8 mouse cellular contexts compared by ENCODE assay signal in the genomic region with DNA sequence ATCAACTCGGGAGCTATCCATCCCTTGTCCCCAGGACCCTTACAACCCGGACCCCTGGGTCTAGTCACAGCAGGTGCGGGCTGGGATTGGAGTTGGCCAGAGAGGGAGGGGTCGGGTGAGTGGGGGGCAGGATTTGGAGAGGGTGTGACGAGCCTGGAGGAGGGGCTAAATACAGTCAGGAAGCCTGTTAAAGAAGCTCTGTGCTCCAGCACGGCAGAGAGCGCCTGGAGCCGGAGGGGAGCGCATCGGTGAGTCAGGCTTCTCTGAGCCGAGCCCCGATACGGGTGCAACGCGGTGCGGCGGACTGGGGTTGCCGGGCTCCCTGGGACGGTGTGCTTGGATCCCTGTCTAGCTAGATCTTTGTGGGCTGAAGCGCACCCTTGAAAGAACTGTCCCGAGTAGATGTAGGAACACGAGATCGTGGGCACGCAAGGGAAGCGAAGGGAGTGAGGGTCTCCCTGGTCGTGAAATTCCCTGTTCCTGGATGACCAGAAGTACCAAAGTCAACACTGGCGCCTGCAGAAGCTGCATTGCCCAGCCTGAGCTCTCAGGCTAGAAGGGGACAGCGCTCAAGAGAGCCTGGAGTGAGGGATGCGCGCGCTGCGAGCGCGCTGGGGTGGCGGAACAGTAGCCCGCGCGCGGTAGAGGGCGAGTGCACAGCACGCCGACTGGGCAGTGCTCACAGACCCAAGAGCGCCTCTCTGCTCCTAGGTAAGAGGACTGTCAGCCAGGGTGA. TPM values are rescaled to one million over a fixed set of nuclear protein-coding genes. Genes with fewer than 3 reads are reported as not detected.
DNase-seq lines count a peak whose midpoint lies in the region; ATAC-seq and TF ChIP-seq lines count a peak whose summit lies in the region.

A gene (plus strand): TSS at position 207 of the 736 bp plus-strand sequence.

- H3K9ac ChIP-seq in forebrain, embryonic 14.5 days (ENCODE audit: low read length), result peak within 1 kb of the TSS; percentile 43
- peak within 1 kb of the TSS; percentile 50 for H3K9ac ChIP-seq in hindbrain, embryonic 12.5 days
- peak within 1 kb of the TSS; percentile 66 for H3K9ac ChIP-seq in liver, adult 2 months (ENCODE audit: low read depth, low read length)
- peak within 1 kb of the TSS; percentile 47 for H3K9ac ChIP-seq in stomach, postnatal 0 days (ENCODE audit: low read length)

- H3K4me3 ChIP-seq in testis, adult 2 months (ENCODE audit: control insufficient read depth, low read depth, low read length), result peak within 1 kb of the TSS; percentile 20
- H3K4me3 ChIP-seq in forebrain, embryonic 14.5 days (ENCODE audit: low read depth, low read length), result peak within 1 kb of the TSS; percentile 30
- peak within 1 kb of the TSS; percentile 38 for H3K4me3 ChIP-seq in hindbrain, embryonic 12.5 days
- H3K4me3 ChIP-seq in liver, adult 2 months (ENCODE audit: insufficient read depth, low read depth, low read length), result peak within 1 kb of the TSS; percentile 63
- H3K4me3 ChIP-seq in stomach, postnatal 0 days (ENCODE audit: low read depth, low read length), result peak within 1 kb of the TSS; percentile 40

- under 1% methylated on average over 43 of the region's 43 CpGs for WGBS in forebrain, embryonic 14.5 days
- WGBS in hindbrain, embryonic 12.5 days, result under 1% methylated on average over 43 of the region's 43 CpGs
- WGBS in liver, adult 2 months, result 3% methylated on average over 43 of the region's 43 CpGs
- 2% methylated on average over 43 of the region's 43 CpGs for WGBS in stomach, postnatal 0 days

- no peaks in the 10 kb centered on the region for H3K36me3 ChIP-seq in testis, adult 2 months (ENCODE audit: control insufficient read depth, insufficient read depth, low read length)
- no peaks in the 10 kb centered on the region for H3K36me3 ChIP-seq in forebrain, embryonic 14.5 days (ENCODE audit: control insufficient read depth, insufficient read depth, low read length)
- H3K36me3 ChIP-seq in hindbrain, embryonic 12.5 days, result no peaks in the 10 kb centered on the region
- no peaks in the 10 kb centered on the region for H3K36me3 ChIP-seq in liver, adult 2 months (ENCODE audit: control insufficient read depth, insufficient read depth, low read length)
- H3K36me3 ChIP-seq in stomach, postnatal 0 days (ENCODE audit: control insufficient read depth, insufficient read depth, low read length), result no peaks in the 10 kb centered on the region

- no peak for TF ChIP-seq POLR2A in testis, adult 2 months (IDR thresholded peaks at IDR 0.05; ENCODE audit: control insufficient read depth, low read depth, low read length)
- TF ChIP-seq POLR2A in liver, adult 2 months (IDR thresholded peaks at IDR 0.05; ENCODE audit: extremely low read depth, insufficient read depth, low read length), result peak; percentile 62

- H3K4me1 ChIP-seq in testis, adult 2 months (ENCODE audit: control insufficient read depth, insufficient read depth, low read length), result peaks cover 8% of the 10 kb centered on the region
- 0 out of 2 replicates have a peak, but pooled peaks cover 3% of the 10 kb centered on the region for H3K4me1 ChIP-seq in forebrain, embryonic 14.5 days (ENCODE audit: control insufficient read depth, insufficient read depth, low read length)
- H3K4me1 ChIP-seq in hindbrain, embryonic 12.5 days, result peaks cover 10% of the 10 kb centered on the region
- H3K4me1 ChIP-seq in liver, adult 2 months (ENCODE audit: control insufficient read depth, insufficient read depth, low read length), result no peaks in the 10 kb centered on the region
- 0 out of 2 replicates have a peak, but pooled peaks cover 2% of the 10 kb centered on the region for H3K4me1 ChIP-seq in stomach, postnatal 0 days (replicated peaks; ENCODE audit: control insufficient read depth, insufficient read depth)

- DNase-seq in testis, postnatal 14 days (ENCODE audit: low spot score), result no peak
- DNase-seq in forebrain, embryonic 14.5 days (ENCODE audit: low spot score), result peak; percentile 20
- DNase-seq in liver, adult 2 months (ENCODE audit: extremely low read depth, low read depth, low spot score), result no peak
- DNase-seq in stomach, postnatal 0 days (ENCODE audit: low spot score), result peak; percentile 23
- DNase-seq in urinary bladder, postnatal 25 days (ENCODE audit: low spot score), result no peak

- TF ChIP-seq EP300 in stomach, postnatal 0 days (optimal IDR thresholded peaks at IDR 0.05), result no peak

- H3K27me3 ChIP-seq in testis, adult 2 months (ENCODE audit: control insufficient read depth, insufficient read depth, low read length), result no peaks in the 10 kb centered on the region
- H3K27me3 ChIP-seq in forebrain, embryonic 14.5 days (replicated peaks; ENCODE audit: control insufficient read depth, insufficient read depth, low read length), result peaks cover 30% of the 10 kb centered on the region
- H3K27me3 ChIP-seq in hindbrain, embryonic 12.5 days, result peaks cover 42% of the 10 kb centered on the region
- H3K27me3 ChIP-seq in liver, adult 2 months (ENCODE audit: control insufficient read depth, insufficient read depth, low read length), result peaks cover 8% of the 10 kb centered on the region; the same call in 1 of the 2 replicates
- H3K27me3 ChIP-seq in stomach, postnatal 0 days (ENCODE audit: control insufficient read depth, insufficient read depth, low read length), result peaks cover 2% of the 10 kb centered on the region; the same call in 1 of the 2 replicates

- H3K79me2 ChIP-seq in liver, adult 2 months (ENCODE audit: control insufficient read depth, insufficient read depth, low read length), result no peaks in the 10 kb centered on the region; the same call in 1 of the 2 replicates

- peak within 1 kb of the TSS; percentile 63 for H3K4me2 ChIP-seq in forebrain, embryonic 14.5 days (ENCODE audit: low read length)
- peak within 1 kb of the TSS; percentile 64 for H3K4me2 ChIP-seq in hindbrain, embryonic 12.5 days (replicated peaks)
- peak within 1 kb of the TSS; percentile 58 for H3K4me2 ChIP-seq in stomach, postnatal 0 days (replicated peaks; ENCODE audit: low read depth)

- H3K9me3 ChIP-seq in forebrain, embryonic 14.5 days (replicated peaks; ENCODE audit: control insufficient read depth, low read length), result no peaks in the 10 kb centered on the region
- H3K9me3 ChIP-seq in hindbrain, embryonic 12.5 days (replicated peaks), result no peaks in the 10 kb centered on the region
- H3K9me3 ChIP-seq in stomach, postnatal 0 days (ENCODE audit: control insufficient read depth, low read length), result no peaks in the 10 kb centered on the region

- no peak within 1 kb of the TSS for H3K27ac ChIP-seq in testis, adult 2 months (ENCODE audit: control insufficient read depth, insufficient read depth, low read depth, low read length)
- no peak within 1 kb of the TSS for H3K27ac ChIP-seq in forebrain, embryonic 14.5 days (ENCODE audit: low read depth, low read length)
- H3K27ac ChIP-seq in hindbrain, embryonic 12.5 days, result no peak within 1 kb of the TSS
- peak within 1 kb of the TSS; percentile 17 for H3K27ac ChIP-seq in liver, adult 2 months (replicated peaks; ENCODE audit: insufficient read depth, low read depth, low read length)
- no peak within 1 kb of the TSS for H3K27ac ChIP-seq in stomach, postnatal 0 days (replicated peaks)

- ATAC-seq in forebrain, embryonic 14.5 days, result peak; percentile 44; the same call in 1 of the 2 replicates
- ATAC-seq in hindbrain, embryonic 12.5 days (ENCODE audit: low FRiP score), result peak; percentile 72
- ATAC-seq in stomach, postnatal 0 days (ENCODE audit: low FRiP score, low TSS enrichment), result peak; percentile 42; the same call in 1 of the 2 replicates
- ATAC-seq in megakaryocyte progenitor cell, adult 5-6 weeks (replicated peaks; ENCODE audit: poor library complexity), result no peak

- no peak for TF ChIP-seq CTCF in testis, adult 2 months (IDR thresholded peaks at IDR 0.05; ENCODE audit: control insufficient read depth, insufficient read depth, insufficient replicate concordance, low read depth, low read length)
- no peak for TF ChIP-seq CTCF in liver, adult 2 months (IDR thresholded peaks at IDR 0.05; ENCODE audit: low read depth, low read length)
- TF ChIP-seq CTCF in stomach, postnatal 0 days (IDR thresholded peaks at IDR 0.05; ENCODE audit: low read depth), result peak; percentile 3; the same call in 1 of the 2 replicates

RNA-seq across cellular contexts. Expression of the gene that starts here (rescaled TPM):
- 0.38 and 1.7 TPM in 2 replicates for polyA plus RNA-seq in testis, adult 2 months (2012; rRNA removed)
- 1.5 and 1.9 TPM in 2 replicates for polyA plus RNA-seq in forebrain, embryonic 14.5 days (2014; fragmentation: Nextera tagmentation; extraction: Ambion mirVana)
- 1.6 and 2.5 TPM in 2 replicates for polyA plus RNA-seq in hindbrain, embryonic 12.5 days (2016; fragmentation: Nextera tagmentation; extraction: Ambion mirVana)
- 3.4 and 4.4 TPM in 2 replicates for total RNA-seq in liver, adult 2 months (2014; rRNA removed)
- polyA plus RNA-seq in liver, adult 2 months (2012; rRNA removed), result 8.5 and 10.3 TPM in 2 replicates
- polyA plus RNA-seq in stomach, postnatal 0 days (2015; fragmentation: Nextera tagmentation; extraction: Ambion mirVana), result 1.6 and 2.0 TPM in 2 replicates
- total RNA-seq in megakaryocyte progenitor cell, adult 5-6 weeks (2015), result not detected in 2 replicates
- total RNA-seq in megakaryocyte progenitor cell, adult 5-6 weeks (2017), result not detected in 2 replicates

Comparison
In these comparisons a context has a peak if more than half of its experiments do, and no peak if none do; other contexts are left out.
1. DNase-seq: peak in forebrain, embryonic 14.5 days (single experiment) and stomach, postnatal 0 days (single experiment); none in testis, postnatal 14 days (single experiment), liver, adult 2 months (single experiment) and urinary bladder, postnatal 25 days (single experiment).
2. Peak in every context shown above with its lines, with median percentiles within 50 percentile points of each other: H3K4me3 ChIP-seq, H3K4me2 ChIP-seq and H3K9ac ChIP-seq.